Mouse (Mus musculus): Measurements from ENCODE around the gene Polr2f. TPM values are rescaled to one million over a fixed set of nuclear protein-coding genes. Genes with fewer than 3 reads are reported as not detected.

Gene Polr2f
- polyA plus RNA-seq (2015; fragmentation: Nextera tagmentation; extraction: Ambion mirVana): 248 and 249 TPM in 2 replicates

DNA sequence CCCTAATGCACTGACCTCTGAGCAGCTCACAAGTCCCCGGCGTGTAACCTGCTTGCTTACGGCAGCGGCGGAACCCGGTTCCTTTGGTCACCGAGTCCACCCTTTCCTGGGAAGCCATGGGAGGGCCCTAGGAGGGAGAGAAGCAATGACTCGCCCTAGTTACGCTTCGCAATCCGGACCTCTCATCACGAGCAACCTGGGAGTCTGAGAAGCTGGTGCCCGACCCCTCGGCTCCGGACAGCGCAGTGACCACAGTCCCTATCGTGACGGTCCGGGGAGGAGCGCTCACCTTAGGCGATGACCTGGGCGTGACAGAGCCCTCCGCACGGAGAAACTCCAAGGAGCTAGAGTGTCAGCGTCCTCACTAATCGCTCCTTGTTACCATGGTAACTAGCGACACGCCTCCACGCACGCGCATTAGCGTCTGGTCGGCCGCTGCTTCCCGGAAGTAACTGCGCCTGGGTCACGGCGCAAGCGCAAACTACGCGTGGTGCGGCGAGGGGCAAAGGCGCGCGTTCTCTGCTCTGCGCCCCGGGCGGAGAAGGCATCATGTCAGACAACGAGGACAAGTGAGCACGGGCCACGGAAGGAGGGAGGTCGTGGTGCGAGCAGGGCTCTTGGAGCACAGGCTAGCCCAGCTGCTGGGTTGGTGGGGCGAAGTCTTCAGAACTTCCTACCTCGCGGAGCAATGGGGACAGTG is at the start of gene Polr2f, which contains the start of gene 1700088E04Rik:
Gene Polr2f (plus strand): TSS at position 144 of the 700 bp plus-strand sequence.
Gene 1700088E04Rik (minus strand): TSS at position 388 of the 700 bp plus-strand sequence.
- H3K4me3 ChIP-seq (replicated peaks): peak within 1 kb of the TSS; percentile 77
- H3K36me3 ChIP-seq: peaks cover 14% of the 10 kb centered on the region
- no peaks in the 10 kb centered on the region for H3K27me3 ChIP-seq (replicated peaks)
- peak; percentile 91 for ATAC-seq (ENCODE audit: low FRiP score)
- whole genome bisulfite sequencing: under 1% methylated on average over 57 of the region's 57 CpGs
- H3K9ac ChIP-seq (replicated peaks): peak within 1 kb of the TSS; percentile 75
- H3K27ac ChIP-seq (replicated peaks): peak within 1 kb of the TSS; percentile 38
- peak within 1 kb of the TSS; percentile 96 for H3K4me2 ChIP-seq
- H3K4me1 ChIP-seq: peaks cover 32% of the 10 kb centered on the region
- H3K9me3 ChIP-seq (replicated peaks): no peaks in the 10 kb centered on the region

DNA sequence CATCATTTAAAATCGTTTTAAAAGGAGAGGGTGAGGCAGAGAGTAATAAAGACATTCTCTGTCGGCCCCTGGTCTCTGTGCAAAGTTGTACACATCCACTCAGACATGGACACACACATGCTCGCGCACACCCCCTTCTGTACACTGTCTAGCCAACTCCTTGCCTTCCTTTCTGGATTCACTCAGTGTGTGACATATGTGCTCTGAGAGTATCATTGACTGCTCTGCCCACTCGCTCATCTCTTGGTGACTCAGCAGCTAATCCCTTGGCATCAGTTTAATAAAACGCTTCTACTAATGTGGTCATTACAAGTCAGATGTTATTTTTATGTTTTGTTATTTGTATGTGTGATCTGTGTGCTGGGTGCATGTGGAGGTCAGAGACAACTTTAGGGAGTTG is 48.5 kb upstream of the Polr2f start:
- peaks cover 77% of the 10 kb centered on the region for H3K36me3 ChIP-seq

DNA sequence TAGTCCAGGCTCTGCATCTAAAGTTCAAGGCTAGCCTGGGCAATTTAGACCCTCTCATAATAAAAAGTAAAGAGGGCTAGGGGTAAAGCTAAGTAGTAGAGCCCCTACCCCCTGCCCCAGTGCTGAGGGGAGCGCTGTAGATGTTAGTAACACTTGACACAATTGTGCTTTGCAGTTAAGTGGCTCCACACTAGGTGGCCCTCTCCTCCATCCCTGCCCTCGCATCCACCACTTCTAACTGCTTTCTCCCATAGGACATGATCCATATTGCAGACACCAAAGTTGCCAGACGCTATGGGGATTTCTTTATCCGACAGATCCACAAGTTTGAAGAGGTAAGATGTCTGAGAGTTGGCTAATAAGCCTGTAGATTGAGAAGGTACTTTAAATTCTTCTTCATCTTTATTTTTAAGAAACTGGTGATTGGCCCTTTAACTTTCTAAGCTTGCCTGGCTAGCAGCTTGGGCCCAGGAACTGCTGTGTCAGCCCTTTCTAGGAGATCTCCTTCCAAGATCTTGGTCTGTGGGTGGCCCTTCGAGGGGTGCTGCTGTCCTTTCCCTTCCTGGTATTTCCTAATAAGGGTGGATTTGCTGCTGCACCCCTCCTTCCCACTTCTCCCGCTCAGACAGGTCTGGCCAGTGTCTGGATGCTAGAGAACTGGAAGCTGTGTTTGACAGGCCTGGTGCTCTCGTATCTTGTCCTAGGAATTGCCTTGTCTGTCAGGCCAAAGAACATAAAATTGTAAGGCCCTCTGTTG is 47.5 kb upstream of the Polr2f start:
- H3K4me2 ChIP-seq: no peak overlapping the region
- no peak for ATAC-seq (ENCODE audit: low FRiP score)
- no peak overlapping the region for H3K27ac ChIP-seq (replicated peaks)
- WGBS: 72% methylated on average over 7 of the region's 7 CpGs
- H3K36me3 ChIP-seq: peaks cover 71% of the 10 kb centered on the region
- no peaks in the 10 kb centered on the region for H3K27me3 ChIP-seq (replicated peaks)
- peaks cover 11% of the 10 kb centered on the region for H3K4me1 ChIP-seq
- no peaks in the 10 kb centered on the region for H3K9me3 ChIP-seq (replicated peaks)
- no peak overlapping the region for H3K9ac ChIP-seq (replicated peaks)
- no peak overlapping the region for H3K4me3 ChIP-seq (replicated peaks)

More for the DNA sequence above, 48.5 kb upstream of the Polr2f start:
- ATAC-seq (ENCODE audit: low FRiP score): no peak
- Histone ChIP-seq H3K4me1 (peaks cover 1% of the 10 kb centered on the region; the same call in 1 of the 2 replicates), H3K27ac (replicated peaks) (no peak overlapping the region), H3K4me3 (replicated peaks) (no peak overlapping the region), H3K4me2 (no peak overlapping the region), H3K9ac (replicated peaks) (no peak overlapping the region), H3K9me3 (replicated peaks) (no peaks in the 10 kb centered on the region), H3K27me3 (replicated peaks) (no peaks in the 10 kb centered on the region)
- WGBS: 92% methylated on average over 6 of the region's 6 CpGs

DNA sequence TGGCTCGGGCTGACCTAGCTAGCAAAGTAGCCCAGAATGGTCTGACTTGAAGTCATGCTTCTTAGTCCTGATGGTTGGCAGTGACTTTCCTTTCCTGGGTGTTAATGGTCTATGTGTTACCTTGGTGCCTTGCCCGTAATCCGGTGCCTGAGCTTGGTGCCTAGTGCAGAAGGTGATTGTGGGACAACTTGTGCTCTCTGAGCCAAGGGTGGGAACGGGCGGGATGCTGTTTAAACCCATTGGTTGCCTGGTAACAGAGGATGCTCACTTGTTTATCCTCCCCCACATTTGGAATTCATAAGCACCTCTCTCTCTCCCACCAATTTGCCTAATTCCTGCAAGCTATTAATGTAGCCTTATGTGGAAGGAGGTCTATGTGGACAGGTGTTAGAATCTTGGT is 45.3 kb upstream of the Polr2f start:
- H3K4me3 ChIP-seq (replicated peaks): no peak overlapping the region
- no peaks in the 10 kb centered on the region for H3K27me3 ChIP-seq (replicated peaks)
- H3K9ac ChIP-seq (replicated peaks): no peak overlapping the region
- no peak for ATAC-seq (ENCODE audit: low FRiP score)
- no peaks in the 10 kb centered on the region for H3K9me3 ChIP-seq (replicated peaks)
- H3K4me2 ChIP-seq: no peak overlapping the region
- 90% methylated on average over 5 of the region's 5 CpGs for WGBS
- peaks cover 52% of the 10 kb centered on the region for H3K36me3 ChIP-seq
- H3K27ac ChIP-seq (replicated peaks): no peak overlapping the region
- peaks cover 12% of the 10 kb centered on the region for H3K4me1 ChIP-seq

DNA sequence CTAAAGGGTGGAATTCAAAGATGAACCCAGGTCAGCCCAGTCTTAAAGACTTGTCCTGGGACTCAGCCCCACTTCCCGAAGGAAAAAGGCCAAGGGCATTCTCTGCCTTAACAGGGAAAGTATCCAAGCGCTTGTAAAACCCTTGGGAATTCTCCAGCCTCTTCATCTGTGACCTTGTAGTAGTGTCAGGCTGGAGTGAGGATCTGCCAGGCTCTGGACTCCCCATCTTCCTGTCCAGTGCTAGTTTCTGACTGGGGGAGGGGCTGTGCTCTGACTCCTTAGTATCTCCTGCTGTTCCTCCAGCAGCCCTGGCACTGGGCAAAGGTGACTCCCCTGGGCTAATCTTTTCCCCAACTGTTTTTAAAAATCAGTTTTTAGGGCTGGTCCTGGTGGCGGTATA is 44.3 kb upstream of the Polr2f start:
- no peak overlapping the region for H3K4me2 ChIP-seq
- H3K36me3 ChIP-seq: peaks cover 42% of the 10 kb centered on the region
- no peak overlapping the region; the same call in 1 of the 2 replicates for H3K27ac ChIP-seq (replicated peaks)
- H3K4me1 ChIP-seq: peaks cover 12% of the 10 kb centered on the region
- no peak overlapping the region for H3K4me3 ChIP-seq (replicated peaks)
- no peak overlapping the region for H3K9ac ChIP-seq (replicated peaks)
- H3K27me3 ChIP-seq (replicated peaks): no peaks in the 10 kb centered on the region
- 80% methylated on average over 3 of the region's 3 CpGs for WGBS
- no peak for ATAC-seq (ENCODE audit: low FRiP score)
- no peaks in the 10 kb centered on the region for H3K9me3 ChIP-seq (replicated peaks)

DNA sequence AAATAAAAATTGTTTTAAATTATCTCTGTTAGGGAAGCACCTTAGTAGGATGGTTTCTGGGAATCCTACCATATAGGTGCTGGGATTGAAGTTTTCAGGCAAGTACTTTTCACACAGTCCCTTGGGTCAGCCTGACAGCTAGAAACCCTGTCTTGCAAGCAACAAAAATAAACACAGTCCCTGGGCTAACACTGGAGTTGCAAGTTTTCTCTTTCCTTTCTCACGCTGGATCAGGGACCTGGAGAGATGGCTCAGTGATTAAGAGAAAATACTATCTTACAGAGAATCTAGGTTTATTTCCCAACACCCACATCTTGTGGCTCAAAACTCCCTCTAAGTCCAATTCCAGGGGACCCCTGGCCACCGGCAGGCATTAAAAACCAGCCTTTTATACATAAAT is 43.7 kb upstream of the Polr2f start:
- Histone ChIP-seq H3K27ac (replicated peaks) (peak overlapping the region; percentile 34), H3K9ac (replicated peaks) (no peak overlapping the region), H3K36me3 (peaks cover 37% of the 10 kb centered on the region), H3K27me3 (replicated peaks) (no peaks in the 10 kb centered on the region), H3K4me3 (replicated peaks) (no peak overlapping the region), H3K9me3 (replicated peaks) (no peaks in the 10 kb centered on the region), H3K4me1 (peaks cover 12% of the 10 kb centered on the region), H3K4me2 (no peak overlapping the region)
- no peak for ATAC-seq (ENCODE audit: low FRiP score)
- 38% methylated on average over 2 of the region's 2 CpGs for WGBS

DNA sequence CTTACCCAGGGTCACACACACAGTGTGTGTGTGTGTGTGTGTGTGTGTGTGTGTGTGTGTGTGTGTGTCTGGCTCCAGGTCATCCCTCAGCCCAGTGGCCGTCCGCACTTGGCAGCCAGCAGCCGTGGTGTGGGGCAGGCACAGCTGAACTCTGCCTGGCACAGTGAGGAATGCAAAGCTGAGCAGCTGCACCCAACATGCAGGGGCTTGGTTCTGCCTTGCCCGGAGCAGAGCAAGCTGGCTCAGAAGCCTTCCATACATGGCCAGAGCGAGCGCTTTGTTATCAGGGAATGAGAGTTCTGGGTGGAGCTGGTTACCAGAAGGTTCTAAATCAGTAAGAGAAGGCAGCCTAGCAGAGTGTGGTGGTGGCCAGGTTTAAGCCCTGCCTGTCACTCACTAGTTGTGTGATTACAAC is 43.2 kb upstream of the Polr2f start:
- H3K27ac ChIP-seq (replicated peaks): peak overlapping the region; percentile 34
- WGBS: 52% methylated on average over 6 of the region's 6 CpGs
- peaks cover 32% of the 10 kb centered on the region for H3K36me3 ChIP-seq
- H3K4me3 ChIP-seq (replicated peaks): no peak overlapping the region
- peak; percentile 50; the same call in 1 of the 2 replicates for ATAC-seq (ENCODE audit: low FRiP score)
- peaks cover 12% of the 10 kb centered on the region for H3K4me1 ChIP-seq
- H3K9me3 ChIP-seq (replicated peaks): no peaks in the 10 kb centered on the region
- no peak overlapping the region for H3K4me2 ChIP-seq
- H3K9ac ChIP-seq (replicated peaks): no peak overlapping the region; the same call in 1 of the 2 replicates
- no peaks in the 10 kb centered on the region for H3K27me3 ChIP-seq (replicated peaks)

DNA sequence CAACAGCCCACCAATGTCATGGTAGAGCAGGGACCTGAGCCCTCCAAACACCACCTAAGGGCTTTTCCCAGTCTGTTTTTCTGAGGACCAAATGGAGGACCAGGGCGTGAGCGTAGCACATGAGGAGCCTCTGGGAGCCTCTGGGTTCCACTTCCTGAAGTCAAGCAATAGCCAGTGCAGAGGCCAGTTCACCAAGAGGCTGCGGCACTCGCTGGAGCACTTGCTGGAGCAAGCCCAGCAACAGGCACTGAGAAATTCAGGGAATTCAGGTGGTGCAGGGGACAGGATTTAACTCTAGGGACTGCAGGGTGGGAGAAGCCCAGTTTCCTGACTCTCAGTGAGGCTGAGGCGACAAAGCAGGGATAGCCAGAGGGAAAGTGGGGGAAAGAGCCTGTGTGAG is 42.6 kb upstream of the Polr2f start:
- Histone ChIP-seq H3K4me1 (peaks cover 12% of the 10 kb centered on the region), H3K4me2 (no peak overlapping the region), H3K27ac (replicated peaks) (peak overlapping the region; percentile 34), H3K4me3 (replicated peaks) (no peak overlapping the region), H3K27me3 (replicated peaks) (no peaks in the 10 kb centered on the region), H3K9ac (replicated peaks) (no peak overlapping the region), H3K9me3 (replicated peaks) (no peaks in the 10 kb centered on the region), H3K36me3 (peaks cover 28% of the 10 kb centered on the region)
- WGBS: 69% methylated on average over 5 of the region's 5 CpGs
- ATAC-seq (ENCODE audit: low FRiP score): no peak

DNA sequence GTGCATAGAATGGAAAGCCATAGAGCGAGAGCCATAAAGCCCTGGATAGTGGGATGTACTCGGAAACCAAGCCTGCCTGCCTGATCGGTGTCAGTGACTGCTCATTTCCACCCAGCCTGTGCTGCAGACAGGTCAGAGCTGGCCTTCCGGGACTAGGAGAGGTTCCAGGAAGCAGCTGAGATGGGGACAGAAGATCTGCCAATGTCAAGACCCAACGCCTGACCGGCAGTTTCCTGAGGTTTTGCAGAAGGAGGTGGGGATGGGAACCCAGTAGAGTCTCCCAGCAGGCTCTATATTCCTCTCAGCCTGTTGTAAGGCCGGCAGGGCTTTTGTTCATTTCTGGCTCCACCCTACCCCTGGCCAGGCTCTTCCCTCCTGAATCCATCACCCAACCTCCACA is 41.9 kb upstream of the Polr2f start:
- Histone ChIP-seq H3K4me3 (replicated peaks) (no peak overlapping the region), H3K4me1 (peaks cover 12% of the 10 kb centered on the region), H3K9ac (replicated peaks) (no peak overlapping the region), H3K9me3 (replicated peaks) (no peaks in the 10 kb centered on the region), H3K27me3 (replicated peaks) (no peaks in the 10 kb centered on the region), H3K4me2 (no peak overlapping the region), H3K36me3 (peaks cover 21% of the 10 kb centered on the region), H3K27ac (replicated peaks) (0 out of 2 replicates have a peak overlapping the region, but pooled peaks have one; percentile 10)
- 47% methylated on average over 7 of the region's 7 CpGs for WGBS
- ATAC-seq (ENCODE audit: low FRiP score): no peak

DNA sequence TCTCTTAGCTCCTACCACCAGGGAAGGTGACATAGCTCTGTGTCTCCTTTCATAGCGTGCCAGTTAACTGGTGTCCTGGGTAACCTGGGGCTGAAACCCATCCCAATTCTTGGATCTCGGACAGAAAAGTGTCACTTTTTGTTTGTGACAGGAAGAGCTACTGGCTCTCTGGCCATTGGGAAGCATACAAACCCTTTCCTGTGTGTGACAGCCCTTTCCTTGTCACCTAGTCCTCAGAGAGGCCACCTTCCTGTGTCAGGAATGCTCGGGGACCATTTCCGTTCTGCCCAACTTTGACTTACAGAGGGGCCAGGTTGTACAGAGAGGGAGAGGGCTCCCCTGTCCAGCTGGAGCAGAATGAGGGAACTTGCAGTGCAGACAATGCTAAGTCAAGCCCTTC is 41.4 kb upstream of the Polr2f start:
- Histone ChIP-seq H3K4me2 (no peak overlapping the region), H3K36me3 (peaks cover 15% of the 10 kb centered on the region; the same call in 1 of the 2 replicates), H3K9ac (replicated peaks) (no peak overlapping the region), H3K9me3 (replicated peaks) (no peaks in the 10 kb centered on the region), H3K27me3 (replicated peaks) (no peaks in the 10 kb centered on the region), H3K27ac (replicated peaks) (0 out of 2 replicates have a peak overlapping the region, but pooled peaks have one; percentile 10), H3K4me3 (replicated peaks) (no peak overlapping the region), H3K4me1 (peaks cover 12% of the 10 kb centered on the region)
- no peak for ATAC-seq (ENCODE audit: low FRiP score)
- 74% methylated on average over 4 of the region's 4 CpGs for WGBS

DNA sequence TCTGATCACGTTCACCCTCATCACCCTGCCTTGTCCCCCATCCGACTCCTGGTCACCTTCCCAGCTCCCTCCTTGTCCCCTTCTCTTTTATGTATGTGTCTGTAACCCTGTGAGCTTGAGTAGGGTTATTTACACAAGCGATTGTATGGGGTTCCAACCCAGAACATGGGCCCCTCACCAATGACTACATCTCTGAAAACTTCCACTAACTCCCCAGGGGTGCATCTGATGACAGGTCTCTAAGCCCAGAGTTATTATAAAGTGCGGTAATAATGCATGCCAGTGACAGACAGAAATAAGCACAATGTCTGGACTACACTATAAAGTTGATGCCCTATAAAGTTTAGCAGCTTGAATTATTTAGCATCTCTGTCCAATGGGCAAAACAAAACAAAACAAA is 40.4 kb upstream of the Polr2f start:
- 80% methylated on average over 4 of the region's 4 CpGs for WGBS
- Histone ChIP-seq H3K4me3 (replicated peaks) (no peak overlapping the region), H3K27me3 (replicated peaks) (no peaks in the 10 kb centered on the region), H3K4me1 (peaks cover 12% of the 10 kb centered on the region), H3K9me3 (replicated peaks) (no peaks in the 10 kb centered on the region), H3K36me3 (peaks cover 8% of the 10 kb centered on the region; the same call in 1 of the 2 replicates), H3K27ac (replicated peaks) (no peak overlapping the region), H3K4me2 (no peak overlapping the region), H3K9ac (replicated peaks) (no peak overlapping the region)
- ATAC-seq (ENCODE audit: low FRiP score): no peak

DNA sequence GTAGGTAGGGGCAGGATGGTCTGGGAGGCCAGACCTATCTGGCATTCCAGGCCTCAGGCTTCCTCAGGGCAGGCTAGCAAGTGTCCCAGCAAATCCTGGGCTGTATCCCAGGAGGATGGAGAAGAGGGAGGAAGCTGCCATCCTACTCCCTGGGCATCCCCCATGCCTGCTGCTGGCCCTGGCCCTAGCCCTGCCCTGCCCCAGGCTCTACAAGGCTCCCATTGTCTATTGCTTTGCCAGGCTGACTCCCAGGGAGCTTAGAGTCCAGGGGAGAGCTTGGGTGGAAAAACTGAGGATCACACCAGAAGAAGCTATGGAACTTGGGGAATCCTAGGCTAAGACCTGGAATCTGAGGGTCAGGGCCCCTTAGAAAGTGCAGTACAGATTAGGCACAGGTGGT is 39.3 kb upstream of the Polr2f start:
- Histone ChIP-seq H3K9ac (replicated peaks) (no peak overlapping the region), H3K4me2 (no peak overlapping the region), H3K4me1 (peaks cover 12% of the 10 kb centered on the region), H3K9me3 (replicated peaks) (no peaks in the 10 kb centered on the region), H3K4me3 (replicated peaks) (no peak overlapping the region), H3K27ac (replicated peaks) (no peak overlapping the region), H3K27me3 (replicated peaks) (no peaks in the 10 kb centered on the region), H3K36me3 (no peaks in the 10 kb centered on the region)
- ATAC-seq (ENCODE audit: low FRiP score): no peak

All from neural tube, embryonic 15.5 days (tissue).